Mouse (Mus musculus): ENCODE data around the gene Zfpm1.

GRCm38 (mm10) chr8:122238225-122238624 is 43.7 kb upstream of the Zfpm1 start:
- no peak for TF ChIP-seq CTCF (IDR thresholded peaks at IDR 0.05; ENCODE audit: control insufficient read depth, insufficient read depth, insufficient read length)
- no peak for TF ChIP-seq MYOD1 (IDR thresholded peaks at IDR 0.05; ENCODE audit: control insufficient read depth, insufficient read length, low read depth)
- no peak for TF ChIP-seq USF1 (IDR thresholded peaks at IDR 0.05; ENCODE audit: low read depth)
- no peak for TF ChIP-seq MAX (IDR thresholded peaks at IDR 0.05)
- no peak for TF ChIP-seq CEBPB (IDR thresholded peaks at IDR 0.05; ENCODE audit: low read depth)
- TF ChIP-seq FOSL1 (IDR thresholded peaks at IDR 0.05; ENCODE audit: insufficient read depth, low read length, poor library complexity, severe bottlenecking), result no peak
- no peak for TF ChIP-seq MYOG (IDR thresholded peaks at IDR 0.05; ENCODE audit: control insufficient read depth, extremely low read depth, insufficient read length)

All from C2C12 (cell line).